Mouse (Mus musculus) heart, embryonic 10.5 days (tissue): ENCODE measurements at regions not wholly inside any gene's neighbourhood (a gene's known extent, or its start where the extent isn't known, plus 50 kb on each side); places are given as distances from the start of the nearest gene placed in this dataset.

Source experiments
- DNase-seq: peaks from one replicate; pipeline ENCODE4 v3.0.0-alpha.2; 2017; ENCODE audit warnings: low spot score
- H3K27ac ChIP-seq: fragments of 300-500 bp; sonication (generic); 2 replicates; pipeline ENCODE4 v1.5.1; 2016; ENCODE audit warnings: mild to moderate bottlenecking
- H3K27me3 ChIP-seq: fragments of 300-500 bp; sonication (generic); 2 replicates; pipeline ENCODE4 v1.6.1; 2016; ENCODE audit warnings: mild to moderate bottlenecking; ENCODE audit not compliant: poor library complexity, insufficient read depth, severe bottlenecking
- H3K36me3 ChIP-seq: fragments of 300-500 bp; sonication (generic); 2 replicates; pipeline ENCODE4 v1.6.1; 2016; ENCODE audit warnings: mild to moderate bottlenecking, moderate library complexity
- H3K4me1 ChIP-seq: fragments of 300-500 bp; sonication (generic); 2 replicates; pipeline ENCODE4 v1.6.1; 2016; ENCODE audit warnings: mild to moderate bottlenecking
- H3K4me3 ChIP-seq: fragments of 300-500 bp; sonication (generic); 2 replicates; pipeline ENCODE4 v1.5.1; 2016; ENCODE audit warnings: mild to moderate bottlenecking, moderate library complexity
- H3K9me3 ChIP-seq: fragments of 300-500 bp; sonication (generic); 2 replicates; pipeline ENCODE4 v1.6.1; 2016; ENCODE audit warnings: mild to moderate bottlenecking, moderate library complexity
- WGBS: fragments of 180-500 bp; shearing (Covaris S2); methylation state at CpG from one replicate; pipeline ENCODE4 v1.1.7; 2016; 5-methylcytosine and 5-hydroxymethylcytosine counted together

DNA sequence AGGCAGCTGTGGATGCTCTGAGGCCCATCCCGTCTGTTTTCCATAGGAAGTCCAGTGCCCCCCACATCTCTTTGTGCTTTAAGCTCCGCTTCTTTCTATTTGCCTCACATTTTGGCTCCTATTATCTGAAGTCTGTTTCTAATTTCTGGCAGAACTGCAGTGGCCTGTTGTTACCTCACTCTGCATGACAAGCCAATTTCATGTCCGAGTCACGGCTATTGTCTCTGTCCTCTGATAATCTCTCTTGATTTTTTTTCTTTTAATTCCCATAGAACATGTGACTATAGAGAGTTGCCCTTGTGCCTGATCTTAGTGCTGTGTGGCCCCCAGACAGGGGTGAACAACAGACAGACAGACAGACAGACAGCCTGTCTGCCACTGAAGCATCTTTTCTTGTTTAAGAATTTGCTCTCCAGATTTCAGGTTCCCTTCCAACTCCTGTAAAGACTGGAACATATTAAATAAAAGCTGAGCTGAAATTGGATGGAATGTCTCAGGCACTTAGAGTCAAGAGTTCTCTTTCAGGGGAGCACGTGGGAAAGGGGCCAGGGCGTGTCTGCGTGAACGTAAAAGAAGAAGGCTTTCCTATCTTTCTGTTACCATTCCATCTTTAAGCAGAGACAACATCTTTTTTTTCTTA, 50.9 kb upstream of the March10 start:
- no peak for DNase-seq
- H3K27ac ChIP-seq, result peak overlapping the region; percentile 76
- H3K4me3 ChIP-seq, result no peak overlapping the region
- no peaks in the 10 kb centered on the region for H3K9me3 ChIP-seq
- H3K27me3 ChIP-seq, result no peaks in the 10 kb centered on the region
- peaks cover 75% of the 10 kb centered on the region for H3K4me1 ChIP-seq
- H3K36me3 ChIP-seq, result no peaks in the 10 kb centered on the region
- WGBS, result 58% methylated on average over 8 of the region's 8 CpGs
